Mouse (Mus musculus): ENCODE data around the gene Mier3. TPM values are rescaled to one million over a fixed set of nuclear protein-coding genes. Genes with fewer than 3 reads are reported as not detected.

The Mier3 gene
- polyA plus RNA-seq, 1 experiment from 2014 or later: 22.4 TPM

DNA sequence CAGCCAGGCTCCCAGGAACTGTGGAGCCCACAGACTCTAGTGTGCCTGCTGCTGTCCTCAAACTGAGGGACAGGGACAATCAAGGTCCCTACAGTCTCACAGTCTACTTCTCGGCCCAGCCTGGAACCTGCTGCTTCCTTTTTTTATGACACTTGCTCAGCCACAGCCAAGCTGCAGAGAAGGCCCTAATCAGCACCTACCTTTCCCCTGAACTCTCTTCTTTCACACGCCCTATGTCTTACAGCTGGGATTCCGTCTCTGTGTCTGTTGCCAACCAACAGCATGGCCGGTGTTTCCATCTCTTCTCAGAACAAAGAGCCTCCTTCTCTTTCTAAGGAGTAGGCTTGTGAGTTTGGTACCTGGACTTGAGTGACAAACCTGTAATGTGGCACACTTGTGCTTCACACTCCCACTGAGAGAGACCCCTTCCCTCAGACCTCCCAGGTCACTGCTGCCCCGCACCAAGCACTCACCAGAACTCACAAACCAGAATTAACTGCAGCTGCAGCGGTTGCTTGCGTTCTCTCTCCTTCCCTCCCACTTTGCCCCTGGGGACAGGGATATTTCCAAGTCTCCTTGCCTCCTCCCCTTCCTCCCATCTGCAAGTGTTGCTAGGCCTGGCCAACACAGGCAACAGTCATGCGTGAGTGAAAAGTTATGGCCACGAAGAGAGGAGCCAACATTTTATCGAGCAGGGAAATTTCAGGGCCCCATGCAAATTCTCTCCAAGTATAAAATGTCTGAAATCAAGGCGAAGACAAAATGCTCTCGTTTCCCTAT is 22.1 kb upstream of the Mier3 start:
- Histone ChIP-seq H3K9me3 (replicated peaks) (no peaks in the 10 kb centered on the region), H3K4me2 (replicated peaks) (no peak overlapping the region; the same call in 1 of the 2 replicates), H3K4me1 (peaks cover 9% of the 10 kb centered on the region; the same call in 1 of the 2 replicates), H3K9ac (no peak overlapping the region), H3K27ac (replicated peaks) (peak overlapping the region; percentile 52), H3K27me3 (no peaks in the 10 kb centered on the region), H3K36me3 (no peaks in the 10 kb centered on the region), H3K4me3 (replicated peaks) (no peak overlapping the region)
- peak; percentile 69; the same call in 1 of the 2 replicates for ATAC-seq (ENCODE audit: insufficient number of reproducible peaks, low FRiP score, low TSS enrichment, low read depth)
- 33% methylated on average over 12 of the region's 12 CpGs for WGBS

DNA sequence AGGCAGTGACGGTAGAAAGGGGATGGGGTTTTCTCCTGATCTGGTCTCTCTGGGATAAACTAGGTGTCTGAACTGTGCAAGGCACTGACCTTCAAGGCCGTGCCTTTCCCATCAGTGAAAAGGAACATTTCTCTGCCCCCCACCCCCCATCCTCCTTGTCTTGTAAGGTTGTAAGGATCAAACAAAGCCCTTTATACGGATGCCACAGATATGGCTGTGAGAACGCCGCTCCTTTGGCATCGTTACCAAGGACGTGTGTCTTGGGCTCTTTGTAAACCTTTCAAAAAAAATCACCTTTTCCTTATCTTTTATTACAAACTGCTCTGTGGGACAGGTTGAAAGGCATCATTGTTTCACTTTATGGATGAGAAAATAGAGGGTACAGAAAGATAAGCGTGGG is 21.3 kb upstream of the Mier3 start:
- no peak overlapping the region for H3K27ac ChIP-seq (replicated peaks)
- no peak for ATAC-seq (ENCODE audit: insufficient number of reproducible peaks, low FRiP score, low TSS enrichment, low read depth)
- H3K4me2 ChIP-seq (replicated peaks): no peak overlapping the region
- no peak overlapping the region for H3K4me3 ChIP-seq (replicated peaks)
- H3K27me3 ChIP-seq: no peaks in the 10 kb centered on the region
- H3K36me3 ChIP-seq: no peaks in the 10 kb centered on the region
- H3K9me3 ChIP-seq (replicated peaks): no peaks in the 10 kb centered on the region
- peaks cover 9% of the 10 kb centered on the region; the same call in 1 of the 2 replicates for H3K4me1 ChIP-seq
- no peak overlapping the region for H3K9ac ChIP-seq
- WGBS: 80% methylated on average over 8 of the region's 8 CpGs

DNA sequence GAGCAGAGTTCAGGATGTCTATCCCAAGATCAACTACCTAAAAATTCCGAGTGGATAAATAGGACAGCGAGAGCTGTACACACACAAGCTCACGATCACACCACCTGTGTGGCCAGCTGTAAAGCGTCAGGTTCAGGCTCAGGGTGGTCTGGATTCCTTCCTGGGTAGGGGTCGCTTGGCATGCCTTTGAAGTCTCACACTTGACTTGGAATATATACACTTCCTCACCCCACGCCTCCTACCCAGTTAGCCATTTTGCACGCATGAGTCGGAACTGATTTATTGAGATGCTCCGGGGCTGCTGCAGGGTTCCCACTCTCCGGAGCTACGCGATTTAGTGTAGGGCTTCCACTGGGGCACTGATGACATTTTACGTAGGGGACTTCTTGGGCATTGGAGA is 20.7 kb upstream of the Mier3 start:
- Histone ChIP-seq H3K27ac (replicated peaks) (no peak overlapping the region), H3K4me1 (peaks cover 9% of the 10 kb centered on the region; the same call in 1 of the 2 replicates), H3K36me3 (no peaks in the 10 kb centered on the region), H3K4me3 (replicated peaks) (no peak overlapping the region), H3K27me3 (no peaks in the 10 kb centered on the region), H3K4me2 (replicated peaks) (no peak overlapping the region), H3K9me3 (replicated peaks) (no peaks in the 10 kb centered on the region), H3K9ac (no peak overlapping the region)
- WGBS: 63% methylated on average over 13 of the region's 13 CpGs
- no peak; the same call in 1 of the 2 replicates for ATAC-seq (ENCODE audit: insufficient number of reproducible peaks, low FRiP score, low TSS enrichment, low read depth)

DNA sequence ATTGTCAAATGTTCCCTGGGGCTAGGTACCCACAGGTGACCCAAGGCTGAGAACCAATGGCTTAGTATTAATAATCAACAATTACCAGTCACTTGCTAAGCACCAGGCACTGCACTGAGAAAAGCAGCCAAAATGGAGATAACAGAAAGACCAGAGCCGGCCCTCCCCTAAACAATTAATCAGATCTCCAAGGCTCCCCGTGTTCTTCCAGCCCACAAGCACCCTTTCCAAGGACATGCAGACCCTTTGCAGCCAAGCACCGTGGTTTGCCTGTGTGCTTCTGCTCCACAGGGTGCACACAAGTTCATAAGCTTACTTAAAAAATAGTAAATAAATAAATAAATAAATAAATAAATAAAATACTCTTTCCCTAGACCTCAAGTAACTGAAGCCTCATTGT is 20.2 kb upstream of the Mier3 start:
- 89% methylated on average over 3 of the region's 3 CpGs for WGBS
- no peak overlapping the region for H3K4me2 ChIP-seq (replicated peaks)
- H3K9ac ChIP-seq: no peak overlapping the region
- H3K4me3 ChIP-seq (replicated peaks): no peak overlapping the region
- H3K27ac ChIP-seq (replicated peaks): no peak overlapping the region
- H3K27me3 ChIP-seq: no peaks in the 10 kb centered on the region
- peaks cover 9% of the 10 kb centered on the region; the same call in 1 of the 2 replicates for H3K4me1 ChIP-seq
- ATAC-seq (ENCODE audit: insufficient number of reproducible peaks, low FRiP score, low TSS enrichment, low read depth): no peak
- H3K9me3 ChIP-seq (replicated peaks): no peaks in the 10 kb centered on the region
- no peaks in the 10 kb centered on the region for H3K36me3 ChIP-seq

DNA sequence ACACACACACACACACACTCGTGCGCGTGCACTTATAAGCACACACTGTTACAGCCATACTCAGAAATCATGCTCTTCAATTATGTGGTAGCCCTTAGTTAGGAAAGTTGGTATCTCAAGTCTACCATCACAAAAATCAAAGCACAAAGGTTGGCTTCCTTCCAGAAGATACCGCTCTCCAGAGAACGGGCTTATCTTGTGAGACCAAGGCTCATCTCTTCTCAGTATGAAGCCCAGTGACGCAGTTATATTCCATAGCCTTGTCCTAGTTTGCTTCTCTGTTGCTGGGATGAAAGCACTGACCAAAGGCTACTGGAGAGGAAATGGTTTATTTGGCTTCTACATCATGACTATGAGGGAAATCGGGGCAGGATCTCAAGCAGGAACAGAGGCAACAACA is 12.8 kb upstream of the Mier3 start:
- H3K4me1 ChIP-seq: no peaks in the 10 kb centered on the region
- H3K9ac ChIP-seq: no peak overlapping the region
- H3K4me2 ChIP-seq (replicated peaks): no peak overlapping the region
- H3K36me3 ChIP-seq: no peaks in the 10 kb centered on the region
- H3K27ac ChIP-seq (replicated peaks): no peak overlapping the region
- WGBS: 90% methylated on average over 7 of the region's 7 CpGs
- H3K4me3 ChIP-seq (replicated peaks): no peak overlapping the region
- no peaks in the 10 kb centered on the region for H3K27me3 ChIP-seq
- no peak for ATAC-seq (ENCODE audit: insufficient number of reproducible peaks, low FRiP score, low TSS enrichment, low read depth)
- H3K9me3 ChIP-seq (replicated peaks): no peaks in the 10 kb centered on the region

DNA sequence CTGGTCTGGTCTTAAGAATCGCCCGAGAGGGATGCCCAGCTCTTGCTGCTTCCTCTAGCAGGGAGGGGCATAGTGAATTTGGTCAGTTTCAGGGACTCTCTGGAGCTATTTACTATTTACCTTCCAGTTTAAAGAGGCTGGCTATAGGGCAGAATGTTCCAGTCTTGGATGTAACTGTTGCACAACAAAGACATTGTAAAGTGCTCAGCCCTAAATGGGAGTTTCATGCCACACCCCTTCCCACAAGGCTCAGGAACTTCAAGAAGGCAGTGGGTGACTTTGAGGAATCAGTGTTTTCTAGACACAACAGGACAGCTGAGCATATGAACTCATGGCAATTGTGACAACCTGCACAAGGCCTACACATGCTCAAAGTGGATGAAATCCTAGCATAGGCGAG is 3.9 kb upstream of the Mier3 start:
- Histone ChIP-seq H3K36me3 (no peaks in the 10 kb centered on the region), H3K4me3 (replicated peaks) (no peak overlapping the region), H3K4me2 (replicated peaks) (no peak overlapping the region), H3K27me3 (no peaks in the 10 kb centered on the region), H3K9ac (no peak overlapping the region), H3K4me1 (no peaks in the 10 kb centered on the region), H3K27ac (replicated peaks) (no peak overlapping the region), H3K9me3 (replicated peaks) (no peaks in the 10 kb centered on the region; the same call in 1 of the 2 replicates)
- ATAC-seq (ENCODE audit: insufficient number of reproducible peaks, low FRiP score, low TSS enrichment, low read depth): no peak
- WGBS: 88% methylated on average over 3 of the region's 3 CpGs

DNA sequence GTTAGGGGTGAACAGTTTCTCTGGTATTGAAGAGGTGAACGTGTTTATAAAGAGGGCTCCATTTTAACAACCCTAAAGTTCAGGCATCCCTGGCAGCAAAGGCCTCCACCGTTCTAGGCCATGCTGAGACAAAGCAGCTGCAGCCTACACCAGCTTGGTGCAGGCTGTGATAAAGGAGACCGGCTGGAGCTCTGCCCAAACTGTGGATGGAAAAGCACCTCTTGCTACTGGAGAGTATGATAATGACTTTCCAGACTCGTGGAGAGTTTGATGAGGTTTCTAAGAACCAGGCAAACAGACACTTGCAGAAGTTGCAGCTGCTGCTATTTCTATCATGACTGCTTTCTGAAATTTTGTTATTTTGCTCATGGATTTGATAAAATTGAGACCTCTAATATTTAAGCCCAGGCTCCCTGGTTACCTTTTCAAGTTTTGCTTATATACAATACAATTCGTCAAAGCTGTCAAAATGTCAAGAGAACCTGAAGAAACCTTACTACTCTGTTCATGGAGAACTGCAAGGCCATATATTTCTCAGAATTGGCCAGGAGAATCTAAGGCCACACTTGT is 3.4 kb downstream of the Mier3 start:
- Histone ChIP-seq H3K27me3 (0 out of 2 replicates have a peak, but pooled peaks cover 3% of the 10 kb centered on the region), H3K27ac (replicated peaks) (no peak overlapping the region), H3K36me3 (no peaks in the 10 kb centered on the region), H3K9ac (no peak overlapping the region), H3K9me3 (replicated peaks) (no peaks in the 10 kb centered on the region), H3K4me1 (no peaks in the 10 kb centered on the region), H3K4me3 (replicated peaks) (no peak overlapping the region), H3K4me2 (replicated peaks) (no peak overlapping the region)
- 44% methylated on average over 5 of the region's 5 CpGs for WGBS
- ATAC-seq (ENCODE audit: insufficient number of reproducible peaks, low FRiP score, low TSS enrichment, low read depth): no peak

DNA sequence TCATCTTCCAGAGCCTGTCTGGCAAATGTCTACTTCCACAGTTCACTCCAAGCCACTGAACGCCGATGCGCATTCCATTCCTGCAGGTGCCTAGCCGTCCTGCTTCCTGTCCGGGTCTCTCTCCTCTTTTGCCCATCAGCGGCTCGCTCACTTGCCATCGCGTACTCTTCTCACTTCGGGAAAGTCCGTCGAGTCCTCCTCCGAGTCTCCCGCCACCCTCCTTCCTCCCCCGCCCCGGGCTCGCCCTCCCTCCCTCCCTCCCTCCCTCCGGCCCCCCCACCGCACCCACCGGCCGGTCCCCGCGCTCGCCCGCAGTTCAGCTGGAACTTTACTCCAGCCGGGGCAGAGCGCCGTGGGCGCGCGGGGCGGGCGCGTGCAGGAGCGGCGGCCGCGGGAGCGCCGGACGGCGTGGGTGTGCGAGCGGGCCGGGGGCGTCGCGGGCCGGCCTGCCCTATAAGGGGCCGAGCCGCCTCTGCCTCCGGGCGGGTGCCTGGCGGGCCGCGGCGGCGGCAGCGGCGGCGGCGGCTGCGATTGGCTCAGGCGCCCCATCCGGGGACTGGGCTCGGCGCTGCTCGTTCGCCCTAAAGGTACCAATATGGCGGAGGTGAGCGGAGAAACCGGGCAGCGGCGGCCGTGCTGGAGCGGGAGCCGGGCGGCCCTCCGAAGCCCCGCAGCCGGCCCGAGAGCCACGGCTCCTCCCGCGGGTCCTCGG is 5.1 kb downstream of the Mier3 start:
- H3K27ac ChIP-seq (replicated peaks): peak overlapping the region; percentile 98
- H3K36me3 ChIP-seq: no peaks in the 10 kb centered on the region; the same call in 1 of the 2 replicates
- peak; percentile 96 for ATAC-seq (ENCODE audit: insufficient number of reproducible peaks, low FRiP score, low TSS enrichment, low read depth)
- H3K4me2 ChIP-seq (replicated peaks): peak overlapping the region; percentile 72
- H3K9ac ChIP-seq: peak overlapping the region; percentile 97
- WGBS: under 1% methylated on average over 86 of the region's 86 CpGs
- H3K4me1 ChIP-seq: no peaks in the 10 kb centered on the region
- H3K9me3 ChIP-seq (replicated peaks): no peaks in the 10 kb centered on the region
- peak overlapping the region; percentile 81 for H3K4me3 ChIP-seq (replicated peaks)
- 0 out of 2 replicates have a peak, but pooled peaks cover 3% of the 10 kb centered on the region for H3K27me3 ChIP-seq

DNA sequence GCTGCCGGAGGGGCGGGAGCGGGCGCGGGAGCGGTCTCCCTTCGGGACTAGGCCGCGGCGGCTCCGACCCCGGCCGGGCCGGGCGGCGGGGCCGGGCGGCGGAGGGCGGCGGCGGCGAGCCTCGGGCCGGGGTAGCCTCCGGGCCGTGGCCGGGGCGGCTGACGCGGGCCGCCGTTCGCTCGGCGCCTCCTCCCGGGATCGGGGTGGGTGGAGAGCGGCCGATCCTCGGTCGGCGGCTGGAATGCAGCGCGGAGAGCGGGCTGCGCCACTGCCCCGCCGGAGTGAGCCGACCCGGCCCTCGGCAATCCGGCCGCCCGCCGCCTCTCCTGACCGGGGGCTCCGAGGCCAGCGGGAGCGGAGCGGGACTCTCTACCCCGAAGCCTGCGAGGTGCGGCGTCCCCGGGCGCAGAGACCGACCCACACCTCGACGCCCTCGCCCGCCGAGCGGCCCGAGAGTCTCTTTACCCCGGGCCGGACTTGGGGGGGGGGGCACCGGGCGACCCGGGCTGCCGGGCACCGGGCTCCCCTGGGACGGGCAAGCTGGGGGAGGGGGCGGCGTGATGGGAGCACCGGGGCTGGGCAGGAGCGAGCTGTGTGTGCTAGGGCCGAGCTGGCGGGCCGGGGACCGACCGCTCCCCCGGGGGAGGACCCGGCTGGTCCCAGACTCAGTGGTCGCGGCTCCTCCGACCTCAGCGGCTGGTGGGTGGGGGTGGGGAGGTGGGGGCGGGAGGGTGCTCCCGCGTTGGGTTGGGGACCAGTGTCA is 5.9 kb downstream of the Mier3 start:
- H3K4me1 ChIP-seq: no peaks in the 10 kb centered on the region
- H3K4me3 ChIP-seq (replicated peaks): peak overlapping the region; percentile 81
- 0 out of 2 replicates have a peak, but pooled peaks cover 3% of the 10 kb centered on the region for H3K27me3 ChIP-seq
- peaks cover 5% of the 10 kb centered on the region; the same call in 1 of the 2 replicates for H3K36me3 ChIP-seq
- ATAC-seq (ENCODE audit: insufficient number of reproducible peaks, low FRiP score, low TSS enrichment, low read depth): peak; percentile 71
- peak overlapping the region; percentile 72 for H3K4me2 ChIP-seq (replicated peaks)
- under 1% methylated on average over 94 of the region's 101 CpGs for WGBS
- H3K9ac ChIP-seq: peak overlapping the region; percentile 97
- no peaks in the 10 kb centered on the region for H3K9me3 ChIP-seq (replicated peaks)
- peak overlapping the region; percentile 98 for H3K27ac ChIP-seq (replicated peaks)

DNA sequence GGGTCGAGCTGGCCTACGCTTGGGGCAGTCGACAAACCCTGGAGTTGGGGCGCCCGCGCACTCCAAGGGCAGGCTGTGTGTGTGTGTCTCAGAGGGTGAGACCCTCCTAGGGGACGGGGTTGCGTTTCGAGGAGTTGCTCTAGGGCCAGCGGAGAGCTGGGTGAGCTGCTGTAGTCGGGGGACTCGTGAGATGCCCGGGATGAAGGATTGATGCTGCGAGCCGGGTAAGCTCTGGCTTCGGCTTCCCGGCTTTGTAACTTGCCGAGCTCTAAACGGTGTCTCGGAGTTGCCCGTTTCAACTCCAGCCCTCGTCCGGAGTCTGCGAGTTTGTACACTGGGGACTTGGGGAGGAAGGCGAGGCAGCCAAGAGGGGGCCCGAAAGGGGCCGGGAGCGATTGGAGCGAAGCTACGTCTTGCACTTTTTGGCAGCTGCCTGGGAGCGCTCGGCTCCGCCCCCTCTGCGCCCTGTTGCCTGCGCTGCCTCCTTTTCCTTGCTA is 6.6 kb downstream of the Mier3 start:
- peak overlapping the region; percentile 72 for H3K4me2 ChIP-seq (replicated peaks)
- peak overlapping the region; percentile 81 for H3K4me3 ChIP-seq (replicated peaks)
- peak overlapping the region; percentile 97 for H3K9ac ChIP-seq
- H3K36me3 ChIP-seq: peaks cover 12% of the 10 kb centered on the region; the same call in 1 of the 2 replicates
- 0 out of 2 replicates have a peak, but pooled peaks cover 3% of the 10 kb centered on the region for H3K27me3 ChIP-seq
- no peaks in the 10 kb centered on the region for H3K9me3 ChIP-seq (replicated peaks)
- H3K27ac ChIP-seq (replicated peaks): peak overlapping the region; percentile 98
- no peaks in the 10 kb centered on the region for H3K4me1 ChIP-seq
- WGBS: 0% methylated on average over 35 of the region's 35 CpGs
- ATAC-seq (ENCODE audit: insufficient number of reproducible peaks, low FRiP score, low TSS enrichment, low read depth): peak; percentile 86

Data from embryonic facial prominence, embryonic 15.5 days (tissue).